Mouse (Mus musculus) heart, adult 8-10 months (tissue): Measurements from ENCODE around the gene Lyl1. TPM values are rescaled to one million over a fixed set of nuclear protein-coding genes. Genes with fewer than 3 reads are reported as not detected.
A peak's percentile ranks its signal among the peaks of the same experiment; 100 is the strongest.

Experiments
- DNase-seq: peaks from one replicate; pipeline ENCODE4 v3.0.0; 2022; ENCODE audit warnings: low spot score
- total RNA-seq, 4 experiments: library from RNA; stranded (reverse); gene quantifications; 2 replicates each; pipeline ENCODE4 v1.2.4; 2022

Lyl1 gene
- total RNA-seq, result 1 to 10 TPM; 3.5 to 4.8 (median 4.3) TPM

DNA sequence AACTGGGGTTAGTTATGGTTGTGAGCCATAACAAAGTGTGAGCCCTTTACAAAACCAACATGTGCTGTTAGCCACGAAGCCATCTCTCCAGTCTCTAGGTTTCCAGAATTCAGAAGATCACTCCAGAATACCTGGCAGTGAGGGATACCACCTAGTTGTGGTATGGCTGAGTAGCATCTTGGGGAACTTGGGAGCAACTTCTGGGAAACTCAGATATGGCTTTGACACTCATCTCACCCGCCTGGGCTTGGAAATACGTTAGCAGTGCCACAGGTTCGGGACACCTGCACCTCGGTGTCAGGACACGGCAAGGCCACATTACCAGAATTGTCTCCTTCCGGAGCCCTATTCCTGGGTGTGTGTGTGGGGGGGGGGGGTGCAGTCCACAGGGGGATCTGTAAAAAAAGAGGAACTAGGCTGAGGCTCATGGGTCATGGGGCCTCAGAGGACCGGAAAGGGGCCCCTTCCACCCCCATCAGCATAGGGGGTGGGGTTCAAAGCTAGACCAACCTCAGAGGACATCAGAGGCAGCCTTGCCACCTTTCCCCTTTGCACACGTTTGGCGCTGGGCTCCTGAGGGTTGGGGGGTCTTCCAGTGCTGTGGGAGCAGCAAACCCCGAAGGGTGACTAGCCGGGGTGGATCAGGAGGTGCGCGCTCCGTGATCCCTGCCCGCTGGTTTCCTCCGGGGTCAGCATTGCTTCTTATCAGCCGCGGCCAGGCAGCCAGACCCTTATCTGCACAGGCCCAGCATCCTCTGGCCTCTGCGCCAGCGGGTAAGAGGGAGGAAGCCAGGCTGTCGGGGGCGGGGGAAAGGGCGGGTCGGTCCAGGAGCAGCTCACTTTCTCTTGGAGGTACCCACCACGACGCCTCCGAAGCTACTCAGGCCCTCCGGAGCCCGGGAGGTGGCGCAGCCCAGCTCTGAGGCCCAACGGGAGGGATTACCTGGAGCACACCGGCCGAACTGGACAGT lies at the start of gene Lyl1:
Lyl1 (plus strand) TSS at position 517 of the 971 bp plus-strand sequence.
- DNase-seq, result peak; percentile 86

GRCm38 (mm10) chr8:84653092-84653631 lies 48.1 kb upstream of the Lyl1 start:
- no peak for DNase-seq

- DNase-seq, result no peak
Observed at GRCm38 (mm10) chr8:84654597-84654996, 46.7 kb upstream of the Lyl1 start.

DNA sequence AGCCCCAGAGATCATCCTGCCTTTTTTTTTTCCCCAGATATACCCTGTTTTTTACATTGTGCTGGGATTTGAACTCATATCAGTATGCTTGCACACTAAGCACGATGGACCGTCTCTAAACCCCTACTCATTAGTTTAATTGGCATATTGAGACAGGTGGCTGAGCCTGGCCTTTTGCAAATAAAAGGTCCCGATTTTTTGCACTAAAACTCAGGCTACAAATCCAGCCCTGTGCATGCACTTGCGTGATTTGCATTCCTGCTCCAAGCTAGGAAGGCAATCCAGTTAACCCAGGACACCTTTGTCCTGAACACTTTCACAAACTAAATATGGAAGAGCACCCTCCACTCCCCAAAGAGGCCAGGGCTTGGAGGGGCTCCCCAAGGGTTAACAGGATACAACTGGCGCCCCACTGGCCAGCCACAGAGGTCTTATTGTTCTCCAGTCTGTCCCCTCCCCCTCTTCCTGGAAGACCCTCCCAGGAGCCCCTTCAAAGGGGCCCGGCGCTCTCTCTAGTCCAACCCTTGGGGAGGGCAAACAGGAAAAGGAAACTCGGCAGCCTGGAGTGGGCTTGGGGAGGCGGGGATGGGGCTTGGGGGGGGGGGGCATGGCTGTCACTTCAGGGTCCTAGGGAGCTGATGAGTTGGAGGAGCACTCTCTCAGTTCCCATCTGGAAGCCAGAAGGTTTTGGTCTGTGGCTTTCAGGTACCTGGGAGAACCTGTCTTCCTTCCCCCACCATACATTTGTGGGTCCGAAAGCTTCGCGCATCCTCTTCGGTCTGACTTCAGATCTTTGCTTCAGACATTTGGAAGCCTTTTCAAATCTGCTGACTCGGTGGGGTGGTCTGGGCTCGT lies 45.7 kb upstream of the Lyl1 start:
- DNase-seq, result peak; percentile 36

- no peak for DNase-seq
Observed at GRCm38 (mm10) chr8:84656191-84656525, 45.1 kb upstream of the Lyl1 start.

GRCm38 (mm10) chr8:84656641-84657126 lies 44.6 kb upstream of the Lyl1 start:
- DNase-seq, result peak; percentile 89

DNA sequence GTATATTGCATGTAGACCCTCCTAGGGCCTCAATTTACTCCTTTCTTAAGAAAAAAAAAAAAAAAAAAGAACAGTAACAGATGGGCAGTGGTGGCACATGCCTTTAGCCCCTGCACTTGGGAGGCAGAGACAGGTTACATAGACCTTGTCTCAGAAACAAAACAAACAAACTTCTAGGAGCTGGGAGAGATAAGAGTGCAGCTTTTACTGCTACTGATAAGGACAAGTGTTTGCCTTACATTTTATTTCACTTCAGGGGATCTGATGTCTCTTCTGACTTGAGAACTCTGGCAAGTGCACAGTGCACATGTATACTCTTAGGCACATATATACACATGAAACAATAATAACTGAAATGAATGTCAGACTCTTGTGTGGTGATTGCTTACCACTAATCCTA lies 44.1 kb upstream of the Lyl1 start:
- DNase-seq, result no peak

DNA sequence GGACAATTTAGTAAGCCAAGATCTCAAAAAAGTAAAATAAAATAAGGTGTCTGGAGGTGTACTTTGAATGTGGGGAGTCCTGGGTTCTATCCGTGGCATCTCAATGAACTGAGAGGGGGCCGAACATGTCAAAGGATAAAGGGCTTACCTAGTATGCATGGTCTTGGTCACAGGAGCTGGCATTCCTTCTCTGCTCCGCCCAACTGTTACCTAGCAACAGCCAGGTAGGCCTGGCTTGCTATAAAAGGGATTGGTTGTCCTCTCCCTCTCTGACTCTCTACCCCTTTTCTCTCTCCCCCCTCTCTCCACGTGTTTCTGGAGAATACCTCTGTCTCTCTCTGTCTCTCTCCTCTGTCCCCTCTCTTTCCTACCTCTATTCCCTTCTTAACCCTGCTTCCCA lies 43.6 kb upstream of the Lyl1 start:
- no peak for DNase-seq

- DNase-seq, result no peak
Observed at GRCm38 (mm10) chr8:84658951-84659350, 42.3 kb upstream of the Lyl1 start.

GRCm38 (mm10) chr8:84659936-84660818 lies 41.1 kb upstream of the Lyl1 start:
- DNase-seq, result peak; percentile 88

GRCm38 (mm10) chr8:84660819-84661457 lies 40.3 kb upstream of the Lyl1 start:
- DNase-seq, result peak; percentile 40

DNA sequence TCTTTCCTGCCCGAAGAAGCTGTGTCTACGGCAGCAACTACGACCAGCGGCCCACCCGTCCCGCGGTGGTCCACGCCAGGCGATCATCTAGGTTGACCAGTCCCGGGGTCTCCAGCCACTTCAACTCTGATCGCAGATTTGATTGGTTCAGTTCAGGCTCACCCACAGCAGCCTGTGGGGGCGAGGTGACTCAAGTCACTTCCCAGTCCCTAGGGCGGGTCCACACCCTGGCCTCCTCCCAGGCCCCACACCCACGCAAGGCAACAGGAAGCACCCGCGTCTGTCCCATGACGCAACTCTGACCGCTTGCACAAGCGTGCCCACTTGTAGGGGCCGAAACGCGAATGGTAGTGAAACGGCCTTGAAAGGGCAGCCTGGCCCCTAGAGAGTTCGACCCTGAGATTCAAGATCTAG lies 39.8 kb upstream of the Lyl1 start:
- peak; percentile 95 for DNase-seq

DNA sequence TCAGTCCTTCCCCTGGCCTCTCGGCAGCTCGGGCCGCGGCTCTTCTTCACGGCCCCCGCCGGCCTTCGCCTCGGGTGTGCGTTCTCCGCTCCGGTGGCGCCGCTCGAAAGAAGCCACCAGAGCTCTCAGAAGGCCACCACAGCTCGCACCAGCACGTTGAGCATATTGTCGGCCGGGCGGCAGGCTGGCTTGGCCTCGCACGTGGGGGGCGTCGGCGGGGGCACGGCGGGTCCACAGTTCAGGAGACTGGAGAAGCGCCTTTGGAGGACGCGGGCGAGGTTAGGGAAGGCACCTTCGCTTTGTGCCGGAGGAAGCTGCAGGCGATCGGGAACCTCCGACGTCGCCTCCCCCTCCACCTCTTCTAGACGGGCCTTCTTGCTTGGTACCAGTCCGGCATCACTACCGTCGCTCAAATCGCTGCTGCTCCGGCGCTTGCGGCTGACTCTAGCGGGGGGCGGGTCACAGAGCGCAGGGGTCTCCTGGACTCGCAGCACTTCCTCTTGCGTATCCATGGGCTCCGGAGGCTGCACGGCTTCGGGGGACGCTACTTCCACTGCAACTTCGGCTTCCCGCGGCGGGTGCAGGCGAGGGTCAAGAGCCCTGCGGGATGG lies 39.2 kb upstream of the Lyl1 start:
- peak; percentile 48 for DNase-seq

DNA sequence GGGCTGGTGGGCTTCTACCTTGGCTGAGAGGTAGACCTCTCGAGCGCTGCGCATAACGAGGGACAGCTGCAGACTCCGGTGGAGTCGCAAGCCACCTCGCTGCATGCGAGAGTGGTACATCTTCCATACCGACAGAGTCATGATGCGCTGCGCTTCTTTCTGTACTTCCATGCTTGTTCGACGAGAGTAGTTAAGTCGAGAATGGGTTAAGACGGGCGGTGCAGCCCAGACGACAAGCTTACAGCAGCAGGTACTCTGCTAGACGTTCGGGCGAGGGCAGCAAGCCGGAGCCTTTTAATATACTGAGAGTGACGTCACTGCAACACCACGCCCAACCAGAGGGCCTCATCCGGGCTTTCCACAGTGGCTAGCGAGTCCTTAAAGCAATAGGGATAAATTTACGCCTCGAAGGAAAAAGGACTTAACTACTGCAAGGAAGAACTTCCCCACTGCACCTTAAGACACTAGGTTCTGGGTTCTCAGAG lies 38.6 kb upstream of the Lyl1 start, which contains the start of gene Ier2:
Ier2 (minus strand) TSS at position 272 of the 485 bp plus-strand sequence.
- DNase-seq, result peak; percentile 98

DNA sequence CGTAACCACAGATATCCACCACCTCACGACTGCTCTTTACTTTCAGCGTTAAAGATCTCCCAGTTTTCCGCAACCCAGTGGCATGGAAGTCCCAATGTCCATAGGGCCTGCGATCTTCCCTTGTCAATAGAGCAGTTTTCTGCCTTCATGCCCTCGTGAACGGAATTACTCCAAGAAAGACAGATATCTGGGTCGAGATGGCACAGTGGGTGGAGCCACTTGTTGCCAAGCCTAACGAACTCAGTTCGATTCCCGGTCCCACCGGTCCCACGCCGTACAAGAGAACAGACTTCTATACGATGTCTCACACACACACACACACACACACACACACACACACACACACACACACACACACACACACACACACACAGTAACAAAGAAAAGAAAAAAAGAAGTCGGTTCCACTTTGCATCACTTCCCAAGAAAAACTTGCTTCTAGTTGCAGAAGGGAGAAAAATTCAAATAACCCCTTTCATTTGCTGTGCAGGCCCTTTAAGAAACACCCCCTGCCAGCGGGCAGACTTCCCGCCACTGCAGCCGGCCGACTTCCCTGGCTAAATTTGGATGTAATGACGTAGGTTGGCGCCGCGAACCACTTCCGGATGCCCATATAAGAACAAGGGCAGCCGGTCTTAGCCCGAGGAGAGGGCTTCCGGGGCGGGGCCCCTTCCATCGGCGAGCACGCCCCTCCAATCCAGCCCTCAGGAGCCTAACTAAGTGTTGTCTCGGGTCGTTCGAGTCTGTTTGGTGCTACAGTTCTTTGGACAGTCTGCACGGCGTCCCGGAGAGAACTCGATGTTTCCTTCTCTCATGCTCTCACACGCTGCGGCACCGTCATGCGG lies 37.6 kb upstream of the Lyl1 start:
- peak; percentile 99 for DNase-seq

GRCm38 (mm10) chr8:84664566-84665384 lies 36.5 kb upstream of the Lyl1 start:
- DNase-seq, result peak; percentile 83

DNA sequence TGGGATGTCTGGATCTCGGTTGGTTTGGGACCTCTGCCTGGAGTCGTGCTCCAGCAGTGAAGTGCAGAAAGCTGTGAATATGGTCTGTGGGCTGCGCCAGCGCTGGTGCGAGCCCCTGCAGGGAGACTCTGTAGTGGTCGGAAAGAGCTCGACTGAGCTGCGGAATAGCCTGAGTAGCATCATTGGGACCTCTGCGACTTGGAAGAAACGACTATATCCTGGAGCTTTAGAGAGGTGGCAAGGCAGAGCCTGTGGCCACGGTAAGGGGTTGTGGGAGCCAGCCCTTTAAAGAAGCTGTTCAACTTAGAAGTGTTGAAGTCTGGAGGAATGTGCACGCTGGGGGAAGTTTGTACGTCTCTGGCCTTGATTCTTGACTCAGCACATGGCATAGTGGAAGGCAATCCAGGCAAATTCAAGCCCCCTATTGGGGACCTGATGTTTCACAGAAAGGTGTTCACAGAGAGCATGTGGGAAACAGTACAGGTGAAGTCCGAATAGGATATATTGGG lies 35.8 kb upstream of the Lyl1 start:
- DNase-seq, result no peak

- no peak for DNase-seq
Observed at GRCm38 (mm10) chr8:84668081-84668480, 33.2 kb upstream of the Lyl1 start.
